Mouse (Mus musculus) intestine, embryonic 14.5 days (tissue): ENCODE measurements at regions not wholly inside any gene's neighbourhood (a gene's known extent, or its start where the extent isn't known, plus 50 kb on each side); places are given as distances from the start of the nearest gene placed in this dataset.

Experiments
- ATAC-seq: fragments of 200-750 bp; cut with Nextera tagmentation; replicated peaks from 2 replicates; pipeline ENCODE4 v1.8.0; 2017; ENCODE audit warnings: low read depth, moderate number of reproducible peaks, moderate TSS enrichment, moderate library complexity; ENCODE audit not compliant: low FRiP score, low TSS enrichment
- DNase-seq: peaks from one replicate; pipeline ENCODE4 v3.0.0-alpha.2; 2018; ENCODE audit warnings: low spot score
- H3K27ac ChIP-seq: fragments of 300-500 bp; sonication (generic); 2 replicates; pipeline ENCODE4 v1.5.1; 2014; ENCODE audit warnings: low read depth, mild to moderate bottlenecking, control low read depth
- H3K27me3 ChIP-seq: fragments of 300-500 bp; sonication (generic); replicated peaks from 2 replicates; pipeline ENCODE4 v1.6.1; 2014; ENCODE audit warnings: low read length, control low read depth; ENCODE audit not compliant: control insufficient read depth, insufficient read depth
- H3K36me3 ChIP-seq: fragments of 300-500 bp; sonication (generic); 2 replicates; pipeline ENCODE4 v1.6.1; 2014; ENCODE audit warnings: low read length, control low read depth; ENCODE audit not compliant: control insufficient read depth, insufficient read depth
- H3K4me1 ChIP-seq: fragments of 300-500 bp; sonication (generic); replicated peaks from 2 replicates; pipeline ENCODE4 v1.6.1; 2014; ENCODE audit warnings: low read length, control low read depth, mixed read lengths; ENCODE audit not compliant: control insufficient read depth, insufficient read depth
- H3K4me2 ChIP-seq: fragments of 300-500 bp; sonication (generic); 2 replicates; pipeline ENCODE4 v1.6.1; 2014; ENCODE audit warnings: low read length
- H3K4me3 ChIP-seq: fragments of 300-500 bp; sonication (generic); 2 replicates; pipeline ENCODE4 v1.5.1; 2014; ENCODE audit warnings: low read depth, low read length, control low read depth, mixed read lengths
- H3K9ac ChIP-seq: fragments of 300-500 bp; sonication (generic); 2 replicates; pipeline ENCODE4 v1.6.1; 2014; ENCODE audit warnings: mild to moderate bottlenecking, low read length
- H3K9me3 ChIP-seq: fragments of 300-500 bp; sonication (generic); 2 replicates; pipeline ENCODE4 v1.6.1; 2016; ENCODE audit warnings: low read length, control low read depth; ENCODE audit not compliant: control insufficient read depth
- WGBS: fragments of 180-500 bp; shearing (Covaris S2); extraction: QIAGEN DNeasy Blood & Tissue Kit; methylation state at CpG from one replicate; pipeline ENCODE4 v1.1.7; 2014; 5-methylcytosine and 5-hydroxymethylcytosine counted together

- H3K9ac ChIP-seq, result no peak overlapping the region
- no peaks in the 10 kb centered on the region for H3K4me1 ChIP-seq
- H3K4me2 ChIP-seq, result no peak overlapping the region
- ATAC-seq, result no peak
- no peaks in the 10 kb centered on the region for H3K27me3 ChIP-seq
- no peak for DNase-seq
- no peaks in the 10 kb centered on the region for H3K36me3 ChIP-seq
- WGBS, result 93% methylated on average over 5 of the region's 5 CpGs
- H3K4me3 ChIP-seq, result no peak overlapping the region
- no peak overlapping the region for H3K27ac ChIP-seq
- no peaks in the 10 kb centered on the region for H3K9me3 ChIP-seq
Measured at GRCm38 (mm10) chr9:68462755-68463154, 190.8 kb upstream of the Rora start.

- Histone ChIP-seq H3K4me3 (no peak overlapping the region), H3K4me2 (no peak overlapping the region), H3K9ac (no peak overlapping the region), H3K9me3 (no peaks in the 10 kb centered on the region), H3K36me3 (no peaks in the 10 kb centered on the region), H3K27ac (no peak overlapping the region), H3K27me3 (no peaks in the 10 kb centered on the region), H3K4me1 (no peaks in the 10 kb centered on the region)
- ATAC-seq (no peak; the same call in 1 of the 2 replicates), DNase-seq (no peak)
- 29% methylated on average over 4 of the region's 4 CpGs for WGBS
Measured at GRCm38 (mm10) chr9:68463637-68464304, 189.8 kb upstream of the Rora start.

DNA sequence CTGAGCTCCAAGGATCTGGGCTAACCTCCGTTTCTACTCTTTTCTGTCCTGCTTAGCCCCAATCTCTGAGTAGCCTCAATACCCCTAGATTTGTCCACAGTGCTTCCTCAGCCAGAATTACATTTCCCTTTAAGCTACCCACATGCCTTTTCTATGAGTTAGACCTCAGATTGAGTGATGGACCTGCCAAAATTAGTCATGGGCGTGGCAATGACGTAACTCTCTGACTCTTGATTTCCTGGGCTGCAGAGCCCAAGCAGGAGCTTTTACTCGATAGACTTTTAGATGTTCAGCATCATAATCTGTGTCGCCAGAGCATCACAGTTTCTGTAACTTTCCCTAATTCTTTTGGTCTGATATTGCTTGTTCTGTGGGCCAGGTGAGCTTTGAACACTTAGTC is 186.9 kb upstream of the Rora start:
- DNase-seq, result no peak
- 76% methylated on average over 5 of the region's 5 CpGs for WGBS

GRCm38 (mm10) chr9:68476391-68476790 is 177.2 kb upstream of the Rora start:
- Histone ChIP-seq H3K9me3 (no peaks in the 10 kb centered on the region), H3K4me3 (no peak overlapping the region), H3K4me2 (no peak overlapping the region), H3K27ac (no peak overlapping the region), H3K9ac (no peak overlapping the region), H3K36me3 (no peaks in the 10 kb centered on the region), H3K4me1 (no peaks in the 10 kb centered on the region), H3K27me3 (no peaks in the 10 kb centered on the region)
- no peak for DNase-seq
- WGBS, result 86% methylated on average over 12 of the region's 12 CpGs
- ATAC-seq, result no peak

More for the DNA sequence above, 186.9 kb upstream of the Rora start:
- Histone ChIP-seq H3K9me3 (no peaks in the 10 kb centered on the region), H3K4me2 (no peak overlapping the region), H3K9ac (no peak overlapping the region), H3K27me3 (no peaks in the 10 kb centered on the region), H3K4me3 (no peak overlapping the region), H3K4me1 (no peaks in the 10 kb centered on the region), H3K36me3 (no peaks in the 10 kb centered on the region), H3K27ac (no peak overlapping the region)
- no peak for ATAC-seq

DNA sequence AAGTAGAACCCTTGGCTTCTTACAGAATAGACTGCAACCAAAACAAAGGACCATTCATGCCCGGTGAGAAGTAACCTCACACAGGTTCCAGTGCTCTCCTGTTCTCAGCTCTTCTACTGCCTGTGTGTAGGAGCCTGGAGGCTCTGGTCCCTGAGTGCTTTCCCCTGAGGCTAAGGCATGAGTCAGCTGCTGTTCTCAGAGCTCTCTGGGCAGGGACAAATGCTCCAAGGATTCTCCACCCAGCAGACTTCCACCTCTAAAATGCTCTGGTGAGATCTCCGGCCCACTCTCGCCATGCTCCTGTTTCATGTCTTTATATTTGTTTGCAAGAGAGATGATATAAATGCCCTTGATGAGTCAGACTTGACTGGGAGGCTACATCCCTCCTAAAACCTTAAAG is 176.1 kb upstream of the Rora start:
- ATAC-seq (no peak), DNase-seq (no peak)
- H3K9ac ChIP-seq, result no peak overlapping the region
- no peak overlapping the region for H3K4me2 ChIP-seq
- H3K36me3 ChIP-seq, result no peaks in the 10 kb centered on the region
- WGBS, result 68% methylated on average over 3 of the region's 3 CpGs
- H3K27ac ChIP-seq, result no peak overlapping the region
- no peaks in the 10 kb centered on the region for H3K4me1 ChIP-seq
- no peaks in the 10 kb centered on the region for H3K9me3 ChIP-seq
- no peak overlapping the region for H3K4me3 ChIP-seq
- H3K27me3 ChIP-seq, result no peaks in the 10 kb centered on the region

DNA sequence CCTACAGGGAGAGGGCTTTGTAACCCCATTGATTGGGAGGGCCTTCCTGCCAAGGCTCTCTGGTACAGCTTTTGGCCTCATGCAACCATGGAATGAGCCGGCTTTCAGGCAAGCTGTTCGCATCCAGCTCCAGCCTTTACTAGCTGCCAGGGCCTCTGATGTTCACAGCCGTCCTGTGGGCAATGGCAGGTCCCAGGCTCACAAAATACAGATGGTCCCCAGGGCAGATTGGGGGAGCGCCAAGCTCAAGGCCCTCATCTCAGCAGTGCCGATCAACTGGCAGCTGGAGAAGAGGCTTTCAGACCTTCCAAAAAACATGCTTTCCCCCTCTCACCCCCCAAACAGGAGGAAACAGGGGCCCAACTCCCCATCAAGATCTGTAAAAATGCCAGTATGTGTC is 166.9 kb upstream of the Rora start:
- no peaks in the 10 kb centered on the region for H3K27me3 ChIP-seq
- no peaks in the 10 kb centered on the region for H3K9me3 ChIP-seq
- WGBS, result 81% methylated on average over 5 of the region's 5 CpGs
- DNase-seq, result no peak
- no peaks in the 10 kb centered on the region for H3K36me3 ChIP-seq
- ATAC-seq, result no peak
- H3K4me2 ChIP-seq, result no peak overlapping the region
- no peaks in the 10 kb centered on the region for H3K4me1 ChIP-seq
- H3K4me3 ChIP-seq, result no peak overlapping the region
- no peak overlapping the region for H3K27ac ChIP-seq
- no peak overlapping the region for H3K9ac ChIP-seq

- Histone ChIP-seq H3K9ac (no peak overlapping the region), H3K36me3 (no peaks in the 10 kb centered on the region), H3K4me1 (no peaks in the 10 kb centered on the region), H3K9me3 (no peaks in the 10 kb centered on the region), H3K4me3 (no peak overlapping the region), H3K27ac (no peak overlapping the region), H3K27me3 (no peaks in the 10 kb centered on the region), H3K4me2 (no peak overlapping the region)
- DNase-seq (no peak), ATAC-seq (no peak)
- WGBS, result 85% methylated on average over 2 of the region's 2 CpGs
Measured at GRCm38 (mm10) chr9:68491151-68491550, 162.4 kb upstream of the Rora start.

GRCm38 (mm10) chr9:68521218-68521617 is 132.4 kb upstream of the Rora start:
- ATAC-seq (no peak), DNase-seq (no peak)
- H3K27ac ChIP-seq, result no peak overlapping the region
- no peak overlapping the region for H3K9ac ChIP-seq
- H3K4me2 ChIP-seq, result no peak overlapping the region
- no peaks in the 10 kb centered on the region for H3K27me3 ChIP-seq
- no peaks in the 10 kb centered on the region for H3K36me3 ChIP-seq
- no peaks in the 10 kb centered on the region for H3K4me1 ChIP-seq
- WGBS, result 56% methylated on average over 5 of the region's 5 CpGs
- H3K9me3 ChIP-seq, result no peaks in the 10 kb centered on the region
- no peak overlapping the region for H3K4me3 ChIP-seq

DNA sequence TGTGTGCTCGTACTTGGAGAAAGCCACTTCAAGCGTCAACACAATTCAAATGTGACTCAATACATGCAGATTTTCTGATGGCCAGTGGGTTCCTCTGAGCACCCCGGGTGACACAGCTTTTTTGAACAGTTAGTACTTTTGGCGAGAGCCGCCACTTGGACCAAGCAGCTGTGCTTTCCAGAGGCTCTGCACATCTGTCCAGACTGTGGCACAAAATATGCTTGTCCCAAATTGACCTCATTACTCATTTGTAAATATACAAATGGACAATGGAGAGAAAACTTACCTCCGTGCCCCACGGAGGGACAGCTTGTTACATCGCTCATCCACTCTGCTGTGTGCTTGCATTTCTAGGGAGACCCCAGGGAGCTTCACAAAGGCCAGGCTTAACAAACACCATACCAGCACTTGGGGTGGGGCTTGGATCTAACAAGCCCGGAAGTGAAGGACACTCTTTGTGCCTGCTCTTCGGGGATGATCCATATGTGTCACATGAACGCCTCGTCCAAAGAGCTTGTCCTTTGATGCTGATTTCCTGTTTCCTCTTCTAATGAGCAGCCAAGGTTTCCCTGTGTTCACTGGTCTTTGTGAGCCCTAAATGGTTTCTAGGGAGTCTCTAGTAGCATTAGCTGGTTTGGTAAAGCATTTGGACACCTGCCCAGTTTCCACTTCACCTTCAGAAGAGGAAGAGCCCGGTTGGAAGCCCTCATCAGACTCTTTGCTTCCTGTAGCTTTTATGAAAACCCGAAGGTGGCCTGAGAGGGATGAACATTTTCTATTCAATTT is 91.6 kb upstream of the Rora start:
- DNase-seq, result no peak
- no peak overlapping the region for H3K4me3 ChIP-seq
- H3K9me3 ChIP-seq, result no peaks in the 10 kb centered on the region
- 62% methylated on average over 14 of the region's 14 CpGs for WGBS
- H3K9ac ChIP-seq, result no peak overlapping the region
- H3K27me3 ChIP-seq, result no peaks in the 10 kb centered on the region
- ATAC-seq, result no peak
- no peak overlapping the region for H3K4me2 ChIP-seq
- no peaks in the 10 kb centered on the region; the same call in 1 of the 2 replicates for H3K4me1 ChIP-seq
- no peak overlapping the region for H3K27ac ChIP-seq
- H3K36me3 ChIP-seq, result no peaks in the 10 kb centered on the region
